Mouse (Mus musculus) stomach, postnatal 0 days (tissue): Measurements from ENCODE around the gene Cenpf.

Source experiments
- CTCF ChIP-seq: IDR thresholded peaks from 2 replicates; pipeline ENCODE4 v1.5.1; 2016; ENCODE audit warnings: antibody characterized with exemption, low read depth, mild to moderate bottlenecking, moderate library complexity
- EP300 ChIP-seq: optimal IDR thresholded peaks from 2 replicates; pipeline ENCODE3; 2016; ENCODE audit warnings: antibody characterized with exemption

DNA sequence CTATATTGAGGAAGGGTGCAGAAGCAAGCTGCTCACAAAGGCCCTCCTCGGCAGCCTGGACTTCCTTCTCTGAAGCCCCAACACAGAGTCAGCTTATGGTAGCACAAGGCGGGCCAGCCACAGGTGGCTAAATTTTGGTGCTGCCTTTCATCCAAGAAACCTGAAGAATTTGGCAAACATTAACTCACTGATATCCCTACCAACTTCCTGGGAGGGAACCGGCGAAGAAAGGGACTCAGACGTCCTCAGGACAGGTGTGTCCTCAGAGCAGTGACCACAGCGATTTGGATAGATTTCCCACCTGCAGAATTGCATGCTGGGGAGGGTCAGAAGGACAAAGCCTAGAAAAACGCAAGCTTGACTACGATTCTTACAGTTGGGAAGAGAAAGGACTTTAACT lies 44.3 kb upstream of the Cenpf start:
- TF ChIP-seq CTCF (no peak), EP300 (no peak)
